Mouse (Mus musculus) layer of hippocampus, postnatal 10 days (tissue): ENCODE measurements around the gene Gabpb2. TPM values are rescaled to one million over a fixed set of nuclear protein-coding genes. Genes with fewer than 3 reads are reported as not detected.
A peak's percentile ranks its signal among the peaks of the same experiment; 100 is the strongest.
"Not testable (repeated sequence)": the region's sequence is repeated elsewhere in the genome, so short reads cannot be mapped to it uniquely, and the experiment has no call there.

Experiments
- DNase-seq, 2 experiments: peaks; one replicate each; pipeline ENCODE4 v3.0.0; 2021; ENCODE audit warnings: low spot score in 2 of 2
- total RNA-seq, 2 experiments: library from RNA; stranded (reverse); gene quantifications; 2 replicates each; pipeline ENCODE4 v1.2.3; 2021

Gabpb2 gene
- total RNA-seq, 2 experiments from 2014 or later, result 10.1 to 10.6 TPM

- no peak for DNase-seq
These were observed 55.9 kb downstream of the Gabpb2 start for GRCm38 (mm10) chr3:95161618-95162344.

- no peak for DNase-seq
These were observed 56.6 kb downstream of the Gabpb2 start for GRCm38 (mm10) chr3:95161041-95161551.

GRCm38 (mm10) chr3:95159987-95160963 lies 57.4 kb downstream of the Gabpb2 start, which contains the start of gene Sema6c:
Gene Sema6c (plus strand): TSS chr3:95160457.
- peak; percentile 79 to 89 for DNase-seq

GRCm38 (mm10) chr3:95159511-95159986 lies 58.2 kb downstream of the Gabpb2 start:
- DNase-seq, result no peak

GRCm38 (mm10) chr3:95153874-95154273 lies 63.8 kb downstream of the Gabpb2 start:
- DNase-seq, result peak in 1 of 2 experiments; percentile 32

GRCm38 (mm10) chr3:95147924-95148323 lies 69.8 kb downstream of the Gabpb2 start:
- DNase-seq, result no peak

- peak; percentile 93 to 94 for DNase-seq
These were observed 75.1 kb downstream of the Gabpb2 start for GRCm38 (mm10) chr3:95142617-95143011.

- DNase-seq, result no peak
These were observed 75.6 kb downstream of the Gabpb2 start, which contains the start of gene Tnfaip8l2 for GRCm38 (mm10) chr3:95141952-95142616. Gene Tnfaip8l2 (minus strand): TSS chr3:95142360.

GRCm38 (mm10) chr3:95141474-95141873 lies 76.2 kb downstream of the Gabpb2 start:
- no peak for DNase-seq

GRCm38 (mm10) chr3:95140795-95141194 lies 76.9 kb downstream of the Gabpb2 start:
- no peak for DNase-seq

- no peak for DNase-seq
These were observed 77.5 kb downstream of the Gabpb2 start for GRCm38 (mm10) chr3:95140289-95140595.

- DNase-seq, result no peak
These were observed 78.0 kb downstream of the Gabpb2 start for GRCm38 (mm10) chr3:95139586-95140288.

- no peak for DNase-seq
These were observed 81.4 kb downstream of the Gabpb2 start for GRCm38 (mm10) chr3:95136336-95136735.

GRCm38 (mm10) chr3:95135433-95136052 lies 82.2 kb downstream of the Gabpb2 start:
- no peak for DNase-seq

- DNase-seq, result peak in 1 of 2 experiments; percentile 44
These were observed 82.7 kb downstream of the Gabpb2 start for GRCm38 (mm10) chr3:95135023-95135422.

GRCm38 (mm10) chr3:95134133-95134532 lies 83.6 kb downstream of the Gabpb2 start:
- DNase-seq, result not testable (repeated sequence)

- DNase-seq, result peak; percentile 79 to 84
These were observed 84.0 kb downstream of the Gabpb2 start, which contains the start of the genes Scnm1 and Lysmd1 for GRCm38 (mm10) chr3:95133680-95134101. Gene Scnm1 (minus strand): TSS chr3:95134011. Gene Lysmd1 (plus strand): TSS chr3:95134088.

GRCm38 (mm10) chr3:95133176-95133575 lies 84.5 kb downstream of the Gabpb2 start:
- DNase-seq, result no peak

- not testable (repeated sequence) for DNase-seq
These were observed 85.3 kb downstream of the Gabpb2 start for GRCm38 (mm10) chr3:95132389-95132788.
